Mouse (Mus musculus) heart, embryonic 13.5 days (tissue): Measurements from ENCODE around the gene Syde1. TPM values are rescaled to one million over a fixed set of nuclear protein-coding genes. Genes with fewer than 3 reads are reported as not detected.

Experiments used
- ATAC-seq: fragments of 200-750 bp; cut with Nextera tagmentation; 2 replicates; pipeline ENCODE4 v1.8.0; 2017; ENCODE audit warnings: moderate TSS enrichment; ENCODE audit not compliant: insufficient number of reproducible peaks, low FRiP score, low TSS enrichment; ENCODE audit errors: extremely low read depth
- H3K27ac ChIP-seq: fragments of 300-500 bp; sonication (generic); replicated peaks from 2 replicates; pipeline ENCODE4 v1.5.1; 2015; ENCODE audit warnings: moderate library complexity, mild to moderate bottlenecking, inconsistent platforms
- H3K27me3 ChIP-seq: fragments of 300-500 bp; sonication (generic); replicated peaks from 2 replicates; pipeline ENCODE4 v1.6.1; 2015; ENCODE audit warnings: mild to moderate bottlenecking, inconsistent platforms
- H3K36me3 ChIP-seq: fragments of 300-500 bp; sonication (generic); 2 replicates; pipeline ENCODE4 v1.6.1; 2015; ENCODE audit warnings: mild to moderate bottlenecking, inconsistent platforms
- H3K4me1 ChIP-seq: fragments of 300-500 bp; sonication (generic); 2 replicates; pipeline ENCODE4 v1.6.1; 2015; ENCODE audit warnings: inconsistent platforms
- H3K4me2 ChIP-seq: fragments of 300-500 bp; sonication (generic); 2 replicates; pipeline ENCODE4 v1.6.1; 2015; ENCODE audit warnings: inconsistent platforms, mild to moderate bottlenecking, moderate library complexity
- H3K4me3 ChIP-seq: fragments of 300-500 bp; sonication (generic); 2 replicates; pipeline ENCODE4 v1.5.1; 2015; ENCODE audit warnings: moderate library complexity, mild to moderate bottlenecking, inconsistent platforms
- H3K9ac ChIP-seq: fragments of 300-500 bp; sonication (generic); 2 replicates; pipeline ENCODE4 v1.6.1; 2015; ENCODE audit warnings: inconsistent platforms, mild to moderate bottlenecking, moderate library complexity
- H3K9me3 ChIP-seq: fragments of 300-500 bp; sonication (generic); 2 replicates; pipeline ENCODE4 v1.6.1; 2016; ENCODE audit warnings: inconsistent platforms
- WGBS: fragments of 180-500 bp; shearing (Covaris S2); methylation state at CpG from one replicate; pipeline ENCODE4 v1.1.7; 2015; ENCODE audit warnings: mixed read lengths; 5-methylcytosine and 5-hydroxymethylcytosine counted together
- polyA plus RNA-seq: library from polyadenylated mRNA; unstranded; fragments of >200 nt; fragmentation: Nextera tagmentation; extraction: Ambion mirVana; gene quantifications from 2 replicates; pipeline ENCODE4 v1.2.1, GENCODE M21; 2015

Syde1 gene
- polyA plus RNA-seq, 1 experiment from 2014 or later, result 14.4 TPM

GRCm38 (mm10) chr10:78592856-78593379 is 1.2 kb upstream of the Syde1 start:
- no peak overlapping the region for H3K27ac ChIP-seq
- no peak overlapping the region for H3K9ac ChIP-seq
- WGBS, result 65% methylated on average over 4 of the region's 4 CpGs
- no peak overlapping the region for H3K4me3 ChIP-seq
- peaks cover 15% of the 10 kb centered on the region for H3K4me1 ChIP-seq
- no peaks in the 10 kb centered on the region for H3K9me3 ChIP-seq
- no peak for ATAC-seq
- H3K4me2 ChIP-seq, result no peak overlapping the region
- H3K36me3 ChIP-seq, result peaks cover 20% of the 10 kb centered on the region
- H3K27me3 ChIP-seq, result no peaks in the 10 kb centered on the region

- Histone ChIP-seq H3K27me3 (no peaks in the 10 kb centered on the region), H3K27ac (peak overlapping the region; percentile 95), H3K36me3 (peaks cover 42% of the 10 kb centered on the region), H3K9me3 (no peaks in the 10 kb centered on the region), H3K4me2 (peak overlapping the region; percentile 86), H3K4me1 (peaks cover 15% of the 10 kb centered on the region), H3K4me3 (peak overlapping the region; percentile 89), H3K9ac (peak overlapping the region; percentile 94)
- no peak for ATAC-seq
- WGBS, result 14% methylated on average over 9 of the region's 9 CpGs
Measured at GRCm38 (mm10) chr10:78590744-78591143, 1.0 kb downstream of the Syde1 start.

- Histone ChIP-seq H3K4me2 (peak overlapping the region; percentile 86), H3K27ac (0 out of 2 replicates have a peak overlapping the region, but pooled peaks have one; percentile 95), H3K36me3 (peaks cover 50% of the 10 kb centered on the region), H3K4me1 (peaks cover 15% of the 10 kb centered on the region), H3K27me3 (no peaks in the 10 kb centered on the region), H3K4me3 (peak overlapping the region; percentile 89; the same call in 1 of the 2 replicates), H3K9me3 (no peaks in the 10 kb centered on the region), H3K9ac (peak overlapping the region; percentile 94)
- no peak for ATAC-seq
- 85% methylated on average over 8 of the region's 8 CpGs for WGBS
Measured at GRCm38 (mm10) chr10:78589901-78590300, 1.9 kb downstream of the Syde1 start.

- WGBS, result 92% methylated on average over 18 of the region's 18 CpGs
- peaks cover 15% of the 10 kb centered on the region for H3K4me1 ChIP-seq
- no peak overlapping the region for H3K27ac ChIP-seq
- no peak overlapping the region for H3K4me2 ChIP-seq
- H3K27me3 ChIP-seq, result no peaks in the 10 kb centered on the region
- ATAC-seq, result no peak
- no peaks in the 10 kb centered on the region for H3K9me3 ChIP-seq
- H3K9ac ChIP-seq, result no peak overlapping the region
- no peak overlapping the region for H3K4me3 ChIP-seq
- H3K36me3 ChIP-seq, result peaks cover 56% of the 10 kb centered on the region
Measured at GRCm38 (mm10) chr10:78589291-78589690, 2.5 kb downstream of the Syde1 start.

- no peak for ATAC-seq
- H3K27me3 ChIP-seq, result no peaks in the 10 kb centered on the region
- peaks cover 89% of the 10 kb centered on the region for H3K36me3 ChIP-seq
- no peak overlapping the region for H3K9ac ChIP-seq
- WGBS, result 92% methylated on average over 13 of the region's 13 CpGs
- peaks cover 15% of the 10 kb centered on the region for H3K4me1 ChIP-seq
- no peak overlapping the region for H3K4me3 ChIP-seq
- no peak overlapping the region for H3K4me2 ChIP-seq
- H3K9me3 ChIP-seq, result no peaks in the 10 kb centered on the region
- H3K27ac ChIP-seq, result no peak overlapping the region
Measured at GRCm38 (mm10) chr10:78586026-78586425, 5.7 kb downstream of the Syde1 start.

- H3K36me3 ChIP-seq, result peaks cover 93% of the 10 kb centered on the region
- no peaks in the 10 kb centered on the region for H3K27me3 ChIP-seq
- H3K9me3 ChIP-seq, result no peaks in the 10 kb centered on the region
- peaks cover 12% of the 10 kb centered on the region for H3K4me1 ChIP-seq
- no peak overlapping the region for H3K4me2 ChIP-seq
- ATAC-seq, result no peak
- 82% methylated on average over 22 of the region's 22 CpGs for WGBS
- no peak overlapping the region for H3K4me3 ChIP-seq
- no peak overlapping the region for H3K9ac ChIP-seq
- H3K27ac ChIP-seq, result no peak overlapping the region
Measured at GRCm38 (mm10) chr10:78585606-78586005, 6.2 kb downstream of the Syde1 start.

GRCm38 (mm10) chr10:78584996-78585395 is 6.8 kb downstream of the Syde1 start:
- no peaks in the 10 kb centered on the region for H3K27me3 ChIP-seq
- no peak overlapping the region for H3K27ac ChIP-seq
- peaks cover 98% of the 10 kb centered on the region for H3K36me3 ChIP-seq
- H3K4me3 ChIP-seq, result no peak overlapping the region
- H3K9ac ChIP-seq, result no peak overlapping the region
- no peak overlapping the region for H3K4me2 ChIP-seq
- ATAC-seq, result no peak
- H3K4me1 ChIP-seq, result peaks cover 6% of the 10 kb centered on the region
- WGBS, result 71% methylated on average over 1 of the region's 1 CpGs
- H3K9me3 ChIP-seq, result no peaks in the 10 kb centered on the region

- Histone ChIP-seq H3K9ac (no peak overlapping the region), H3K4me1 (no peaks in the 10 kb centered on the region), H3K27me3 (no peaks in the 10 kb centered on the region), H3K4me2 (no peak overlapping the region), H3K9me3 (no peaks in the 10 kb centered on the region), H3K36me3 (peaks cover 98% of the 10 kb centered on the region), H3K27ac (no peak overlapping the region), H3K4me3 (no peak overlapping the region)
- 54% methylated on average over 3 of the region's 3 CpGs for WGBS
- ATAC-seq, result no peak
Measured at GRCm38 (mm10) chr10:78583939-78584338, 7.8 kb downstream of the Syde1 start.

GRCm38 (mm10) chr10:78583347-78583746 is 8.4 kb downstream of the Syde1 start:
- WGBS, result 61% methylated on average over 9 of the region's 9 CpGs
- no peak overlapping the region for H3K9ac ChIP-seq
- no peak overlapping the region for H3K4me2 ChIP-seq
- H3K27ac ChIP-seq, result no peak overlapping the region
- H3K4me1 ChIP-seq, result no peaks in the 10 kb centered on the region
- H3K4me3 ChIP-seq, result no peak overlapping the region
- no peaks in the 10 kb centered on the region for H3K9me3 ChIP-seq
- ATAC-seq, result no peak
- H3K27me3 ChIP-seq, result no peaks in the 10 kb centered on the region
- peaks cover 98% of the 10 kb centered on the region for H3K36me3 ChIP-seq

GRCm38 (mm10) chr10:78581121-78581520 is 10.6 kb downstream of the Syde1 start:
- ATAC-seq, result no peak
- Histone ChIP-seq H3K4me3 (no peak overlapping the region), H3K9ac (no peak overlapping the region), H3K4me2 (no peak overlapping the region), H3K27ac (no peak overlapping the region), H3K27me3 (no peaks in the 10 kb centered on the region), H3K4me1 (peaks cover 7% of the 10 kb centered on the region), H3K9me3 (no peaks in the 10 kb centered on the region), H3K36me3 (peaks cover 99% of the 10 kb centered on the region)
- WGBS, result 85% methylated on average over 7 of the region's 7 CpGs

GRCm38 (mm10) chr10:78578204-78578603 is 13.6 kb downstream of the Syde1 start:
- no peak overlapping the region for H3K9ac ChIP-seq
- H3K4me1 ChIP-seq, result peaks cover 23% of the 10 kb centered on the region
- WGBS, result 78% methylated on average over 3 of the region's 3 CpGs
- no peak for ATAC-seq
- peaks cover 70% of the 10 kb centered on the region for H3K36me3 ChIP-seq
- no peak overlapping the region for H3K4me2 ChIP-seq
- no peaks in the 10 kb centered on the region for H3K27me3 ChIP-seq
- H3K4me3 ChIP-seq, result no peak overlapping the region
- no peaks in the 10 kb centered on the region for H3K9me3 ChIP-seq
- H3K27ac ChIP-seq, result no peak overlapping the region

- Histone ChIP-seq H3K36me3 (peaks cover 54% of the 10 kb centered on the region), H3K27me3 (no peaks in the 10 kb centered on the region), H3K27ac (peak overlapping the region; percentile 93), H3K9ac (no peak overlapping the region; the same call in 1 of the 2 replicates), H3K4me3 (no peak overlapping the region), H3K4me2 (peak overlapping the region; percentile 81; the same call in 1 of the 2 replicates), H3K4me1 (peaks cover 23% of the 10 kb centered on the region), H3K9me3 (no peaks in the 10 kb centered on the region)
- WGBS, result 88% methylated on average over 16 of the region's 16 CpGs
- ATAC-seq, result no peak
Measured at GRCm38 (mm10) chr10:78576435-78577184, 15.2 kb downstream of the Syde1 start.
